Mouse (Mus musculus): ENCODE results near the gene Cdh12. TPM values are rescaled to one million over a fixed set of nuclear protein-coding genes. Genes with fewer than 3 reads are reported as not detected.

Cdh12 gene
- 4.0 TPM for polyA plus RNA-seq (2014; fragmentation: Illumina TruSeq; extraction: RNeasy Lipid Tissue Mini Kit (QIAGEN cat#74804))

GRCm38 (mm10) chr15:20448861-20449663 lies at the start of gene Cdh12:
TSS of gene Cdh12 (plus strand) at chr15:20449265.

GRCm38 (mm10) chr15:20666650-20667049 lies 217.6 kb downstream of the Cdh12 start, which contains the start of gene Acot10:
TSS of gene Acot10 (minus strand) at chr15:20666750.

Other genes starting within 250 kb of the Cdh12 start
- gene Acot10, start 217.5 kb downstream of the Cdh12 start, polyA plus RNA-seq (2014; fragmentation: Illumina TruSeq; extraction: RNeasy Lipid Tissue Mini Kit (QIAGEN cat#74804)) = not detected

Data from ovary, adult 10 weeks (tissue).